Mouse (Mus musculus) Muller cell, postnatal 12 days (primary cell): ENCODE measurements around the gene Brinp2.

Experiments used
- DNase-seq: peaks from one replicate; pipeline ENCODE4 v3.0.0-alpha.2; 2015; ENCODE audit errors: inconsistent ontology term

Gene Brinp2

GRCm38 (mm10) chr1:158356051-158356461 lies at the start of gene Brinp2:
TSS of gene Brinp2 (minus strand) at chr1:158356326.
- peak; percentile 83 for DNase-seq

- DNase-seq = no peak
Measured at GRCm38 (mm10) chr1:158400898-158401297, 44.8 kb upstream of the Brinp2 start.

GRCm38 (mm10) chr1:158397058-158397457 lies 40.9 kb upstream of the Brinp2 start:
- DNase-seq = no peak

GRCm38 (mm10) chr1:158390693-158391092 lies 34.6 kb upstream of the Brinp2 start:
- no peak for DNase-seq

- DNase-seq = no peak
Measured at GRCm38 (mm10) chr1:158388995-158389394, 32.9 kb upstream of the Brinp2 start.

- DNase-seq = no peak
Measured at GRCm38 (mm10) chr1:158386781-158387180, 30.7 kb upstream of the Brinp2 start.

- no peak for DNase-seq
Measured at GRCm38 (mm10) chr1:158385311-158385710, 29.2 kb upstream of the Brinp2 start.

- DNase-seq = no peak
Measured at GRCm38 (mm10) chr1:158383210-158383609, 27.1 kb upstream of the Brinp2 start.

- no peak for DNase-seq
Measured at GRCm38 (mm10) chr1:158382277-158382676, 26.2 kb upstream of the Brinp2 start.

- no peak for DNase-seq
Measured at GRCm38 (mm10) chr1:158364461-158364860, 8.3 kb upstream of the Brinp2 start.

GRCm38 (mm10) chr1:158362292-158363101 lies 6.4 kb upstream of the Brinp2 start:
- DNase-seq = peak; percentile 32

- DNase-seq = no peak
Measured at GRCm38 (mm10) chr1:158361964-158362291, 5.8 kb upstream of the Brinp2 start, which contains the start of gene Astn1. TSS of gene Astn1 (plus strand) at chr1:158362273.

- peak; percentile 39 for DNase-seq
Measured at GRCm38 (mm10) chr1:158355177-158356050, 712 bp downstream of the Brinp2 start.

- DNase-seq = no peak
Measured at GRCm38 (mm10) chr1:158353656-158354371, 2.3 kb downstream of the Brinp2 start.

- peak; percentile 21 for DNase-seq
Measured at GRCm38 (mm10) chr1:158343243-158343714, 12.8 kb downstream of the Brinp2 start.

GRCm38 (mm10) chr1:158328839-158329238 lies 27.3 kb downstream of the Brinp2 start:
- DNase-seq = no peak

GRCm38 (mm10) chr1:158328126-158328525 lies 28.0 kb downstream of the Brinp2 start:
- DNase-seq = no peak

GRCm38 (mm10) chr1:158323325-158323724 lies 32.8 kb downstream of the Brinp2 start:
- no peak for DNase-seq

- DNase-seq = peak; percentile 98
Measured at GRCm38 (mm10) chr1:158310426-158311156, 45.5 kb downstream of the Brinp2 start.

- DNase-seq = no peak
Measured at GRCm38 (mm10) chr1:158297042-158297441, 59.1 kb downstream of the Brinp2 start.

- DNase-seq = no peak
Measured at GRCm38 (mm10) chr1:158296287-158296931, 59.7 kb downstream of the Brinp2 start.
